Mouse (Mus musculus) c-Kit-positive CD71-negative TER-119-negative erythroid progenitor cells, embryonic 14.5 days (primary cell): Measurements from ENCODE around the gene Abca4.

ENCODE experiments used
- DNase-seq: peaks from one replicate; pipeline ENCODE4 v3.0.0-alpha.2; 2013; ENCODE audit warnings: low read depth

Abca4 gene

GRCm38 (mm10) chr3:122111141-122111981 lies 67.1 kb downstream of the Abca4 start:
- peak; percentile 37 for DNase-seq

GRCm38 (mm10) chr3:122118651-122119214 lies 74.5 kb downstream of the Abca4 start:
- DNase-seq, result no peak

- no peak for DNase-seq
These were observed 75.5 kb downstream of the Abca4 start for GRCm38 (mm10) chr3:122119733-122120132.

DNA sequence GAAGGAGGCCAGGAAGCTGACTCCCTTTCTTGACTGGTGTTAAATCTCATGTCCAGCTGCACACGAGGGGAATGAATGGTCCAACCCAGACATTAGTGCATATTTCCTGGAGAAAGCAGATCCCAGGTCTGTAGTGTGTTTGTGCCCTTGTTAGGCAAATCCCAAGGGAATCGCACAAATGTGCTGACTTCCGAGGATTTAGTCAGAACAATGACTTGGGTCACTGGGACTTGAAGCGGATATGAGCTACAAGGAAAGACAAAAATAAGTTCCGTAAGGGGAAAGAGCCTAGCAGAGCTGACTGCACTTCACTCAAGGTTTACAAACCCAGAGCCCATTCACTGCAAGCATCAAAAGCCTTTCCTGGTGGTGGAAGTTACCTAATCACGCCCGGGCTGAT lies 76.0 kb downstream of the Abca4 start:
- no peak for DNase-seq

DNA sequence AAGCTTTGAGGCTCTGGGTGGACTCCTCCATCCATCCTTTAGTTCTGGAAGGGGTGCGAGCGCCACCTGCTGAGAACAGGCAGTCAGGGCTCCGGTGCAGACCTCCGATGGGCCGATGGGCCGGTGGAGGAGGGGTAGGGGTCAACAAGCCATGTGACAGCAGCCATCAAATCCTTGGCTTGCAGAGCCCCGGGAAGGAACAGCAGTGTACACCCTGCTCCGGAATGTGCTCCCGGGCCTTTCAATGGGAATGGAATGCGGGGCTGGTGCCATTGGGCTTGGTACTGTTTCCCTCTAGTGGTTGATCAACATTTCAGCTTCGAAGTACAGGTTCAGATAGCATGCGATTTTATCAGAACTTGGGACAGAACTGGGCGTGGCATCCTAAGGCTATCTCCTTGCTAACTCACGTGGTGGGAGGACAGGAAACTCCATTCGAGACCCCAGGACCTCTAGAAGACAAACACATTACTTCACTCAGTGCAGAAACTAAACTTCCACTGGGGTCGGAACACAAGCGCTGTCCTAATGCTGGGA lies 78.0 kb downstream of the Abca4 start:
- peak; percentile 71 for DNase-seq

GRCm38 (mm10) chr3:122122838-122123237 lies 78.6 kb downstream of the Abca4 start:
- DNase-seq, result no peak

- DNase-seq, result no peak
These were observed 84.8 kb downstream of the Abca4 start for GRCm38 (mm10) chr3:122128999-122129493.

DNA sequence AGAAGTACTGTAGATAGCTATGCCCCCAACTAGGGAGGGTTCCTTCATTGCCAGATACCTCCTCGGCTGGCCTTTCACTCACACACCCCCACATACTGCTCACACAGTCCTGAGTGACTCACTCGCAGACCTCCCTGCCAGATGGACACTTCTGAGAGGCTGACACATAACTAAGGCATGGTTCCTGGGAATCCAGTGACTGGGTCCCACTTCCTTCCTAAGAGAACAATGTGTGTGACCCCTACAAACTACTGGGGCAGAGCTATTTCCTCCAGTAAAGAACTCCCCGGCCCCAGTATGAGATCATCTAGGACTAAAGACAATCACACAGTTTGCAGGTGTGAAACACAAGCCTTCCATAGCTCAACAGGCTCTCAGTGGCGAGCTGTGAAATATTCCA lies 86.5 kb downstream of the Abca4 start:
- no peak for DNase-seq

DNA sequence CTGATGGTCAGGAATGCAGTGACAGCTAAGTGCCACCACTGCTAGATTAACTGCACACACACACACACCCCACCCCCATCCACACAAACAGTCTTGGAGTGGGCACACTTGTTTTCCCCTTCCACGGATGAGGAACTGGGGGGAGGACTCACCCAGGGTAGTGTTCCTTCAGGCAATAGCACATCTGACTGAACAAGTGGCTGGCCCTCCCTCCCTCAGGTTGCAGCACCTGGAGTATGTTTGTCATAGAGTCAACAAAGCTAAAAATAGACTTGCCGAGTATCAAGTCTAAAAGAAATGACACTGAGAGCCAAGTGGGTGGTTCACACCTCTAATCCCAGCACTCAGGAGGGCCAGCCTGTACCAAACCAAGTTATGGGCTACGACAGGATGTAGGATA lies 87.4 kb downstream of the Abca4 start:
- no peak for DNase-seq

DNA sequence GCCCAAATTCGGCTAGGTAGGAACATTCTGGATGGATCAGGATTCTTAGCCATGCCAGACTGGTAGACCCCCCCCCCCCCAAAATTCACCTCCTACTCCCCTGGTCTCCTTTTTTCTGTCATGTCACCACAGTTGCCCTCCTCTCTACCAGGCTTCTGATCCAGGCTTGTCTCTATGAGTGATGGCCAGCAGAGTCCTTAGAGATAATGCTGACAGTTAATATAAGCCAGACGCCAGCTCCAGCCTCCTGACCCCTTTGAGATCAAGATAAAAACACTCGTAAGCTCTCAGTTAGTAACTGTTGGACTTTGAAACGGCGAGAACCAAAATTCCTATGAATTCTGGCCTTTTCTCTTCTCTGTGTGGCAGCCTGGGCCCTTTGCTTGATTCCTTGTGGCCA lies 89.0 kb downstream of the Abca4 start:
- DNase-seq, result no peak

DNA sequence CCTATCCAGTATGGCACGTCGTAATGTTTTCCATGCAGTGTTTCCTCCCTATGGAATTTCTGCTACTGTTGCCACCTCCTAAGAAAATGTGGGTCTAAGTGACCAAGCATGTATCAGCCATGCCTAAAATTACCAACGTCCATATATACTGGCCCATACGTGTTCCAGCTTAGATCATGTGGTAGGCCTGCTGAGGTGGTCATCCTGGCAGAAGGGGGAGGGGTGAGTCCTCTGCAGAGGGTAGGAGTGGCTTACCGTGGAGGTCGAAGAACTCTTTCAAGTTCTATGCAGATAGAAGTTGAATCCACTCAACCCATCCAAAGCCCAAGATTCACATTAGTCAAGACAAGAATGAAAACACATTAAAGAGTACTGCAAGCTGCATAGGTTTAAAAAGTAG lies 89.6 kb downstream of the Abca4 start:
- DNase-seq, result no peak

- DNase-seq, result peak; percentile 30
These were observed 96.6 kb downstream of the Abca4 start for GRCm38 (mm10) chr3:122140589-122141400.

GRCm38 (mm10) chr3:122142256-122142922 lies 98.1 kb downstream of the Abca4 start:
- DNase-seq, result no peak

DNA sequence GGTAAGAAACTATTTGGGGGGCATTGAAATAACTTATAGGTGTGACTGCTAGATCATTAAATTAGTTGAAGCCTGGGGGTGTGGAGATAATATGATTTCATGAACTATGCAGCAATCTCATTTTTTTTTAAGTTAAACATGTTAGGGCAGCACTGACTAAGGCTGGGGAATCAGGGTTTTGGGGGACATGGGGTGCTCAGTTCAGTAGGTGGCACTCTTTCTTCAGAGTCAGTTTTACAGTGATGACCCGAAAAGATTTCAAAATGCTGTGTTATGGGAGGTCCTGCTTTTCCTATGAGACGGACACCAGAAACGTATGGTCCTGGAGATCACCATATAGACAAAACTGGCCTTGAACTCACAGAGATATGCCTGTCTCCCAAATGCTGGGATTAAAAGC lies 99.2 kb downstream of the Abca4 start:
- no peak for DNase-seq

- DNase-seq, result no peak
These were observed 101.2 kb downstream of the Abca4 start for GRCm38 (mm10) chr3:122145430-122145829.

DNA sequence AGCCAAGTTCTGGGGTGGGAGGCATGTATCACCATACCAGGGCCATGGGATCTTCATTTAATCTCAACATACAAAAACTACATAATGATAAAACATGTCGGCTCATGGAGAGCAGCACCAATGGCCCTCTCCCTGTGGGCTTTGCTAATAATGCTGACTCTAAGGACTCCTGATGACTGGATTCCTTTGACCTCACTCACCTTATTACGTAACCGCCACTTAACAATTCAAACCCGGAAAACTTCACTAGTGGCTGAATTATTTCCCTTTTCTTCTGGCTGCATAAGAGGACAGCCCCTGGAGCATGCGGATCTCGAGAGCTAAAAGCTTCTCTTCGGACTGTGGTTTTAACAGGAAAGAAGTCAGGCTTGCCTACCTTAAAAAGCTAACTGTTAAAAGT lies 106.6 kb downstream of the Abca4 start:
- DNase-seq, result no peak

DNA sequence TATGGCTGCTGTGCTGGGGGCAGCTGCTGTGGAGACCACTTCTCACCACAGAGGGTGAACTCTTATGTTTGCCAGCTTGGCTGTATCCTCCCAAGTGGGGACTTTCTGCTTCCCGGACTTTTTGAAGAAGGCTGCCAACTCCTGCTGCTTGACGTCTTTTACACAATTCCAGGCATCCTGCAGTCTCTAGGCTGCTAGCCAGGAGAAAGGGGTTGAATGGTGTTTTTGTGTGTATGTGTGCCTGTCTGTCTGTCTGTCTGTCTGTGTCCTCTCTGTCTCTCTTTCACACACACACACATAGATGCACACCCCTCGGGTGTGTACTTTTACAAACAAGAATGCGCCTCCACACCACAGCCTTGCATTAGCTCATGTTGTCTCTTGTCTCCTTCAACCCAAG lies 108.2 kb downstream of the Abca4 start:
- DNase-seq, result no peak

DNA sequence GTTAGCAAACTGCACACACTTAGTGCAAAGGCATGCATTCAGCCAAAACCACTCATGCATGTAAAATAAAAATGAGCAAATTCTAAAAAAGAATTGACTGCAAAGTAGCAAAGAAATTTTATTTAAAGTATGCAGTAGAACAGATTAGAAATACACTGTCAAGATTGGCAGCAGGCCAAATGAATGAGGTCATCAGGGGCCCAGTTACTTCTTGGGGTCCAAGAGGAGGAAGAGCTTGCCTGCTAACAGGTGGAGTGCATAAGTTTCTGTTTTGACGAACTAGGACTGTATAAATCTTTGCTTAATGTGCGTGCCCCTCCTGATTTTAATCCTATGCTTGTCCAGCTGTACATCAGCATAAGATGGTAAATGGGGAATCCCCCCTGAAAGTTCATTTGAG lies 109.8 kb downstream of the Abca4 start:
- DNase-seq, result no peak

DNA sequence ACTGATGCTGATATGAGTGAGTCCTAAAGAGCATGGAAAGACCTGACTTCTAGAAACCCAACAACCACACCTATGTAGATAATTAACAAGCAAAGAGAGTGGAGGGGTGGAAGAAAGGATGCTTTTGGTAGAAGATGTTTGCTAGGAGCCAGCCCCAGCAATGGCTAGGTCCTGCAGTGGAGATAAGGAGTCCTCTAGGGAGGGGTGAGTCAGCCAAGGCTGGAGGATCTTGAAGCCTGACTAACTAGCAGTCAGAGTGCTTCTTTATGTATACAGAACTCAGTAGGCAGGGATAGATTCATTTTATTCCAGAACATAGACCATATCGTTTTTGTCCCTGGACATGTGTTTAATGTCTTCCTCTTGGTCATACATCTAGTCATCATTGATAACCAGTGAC lies 115.2 kb downstream of the Abca4 start:
- DNase-seq, result no peak

DNA sequence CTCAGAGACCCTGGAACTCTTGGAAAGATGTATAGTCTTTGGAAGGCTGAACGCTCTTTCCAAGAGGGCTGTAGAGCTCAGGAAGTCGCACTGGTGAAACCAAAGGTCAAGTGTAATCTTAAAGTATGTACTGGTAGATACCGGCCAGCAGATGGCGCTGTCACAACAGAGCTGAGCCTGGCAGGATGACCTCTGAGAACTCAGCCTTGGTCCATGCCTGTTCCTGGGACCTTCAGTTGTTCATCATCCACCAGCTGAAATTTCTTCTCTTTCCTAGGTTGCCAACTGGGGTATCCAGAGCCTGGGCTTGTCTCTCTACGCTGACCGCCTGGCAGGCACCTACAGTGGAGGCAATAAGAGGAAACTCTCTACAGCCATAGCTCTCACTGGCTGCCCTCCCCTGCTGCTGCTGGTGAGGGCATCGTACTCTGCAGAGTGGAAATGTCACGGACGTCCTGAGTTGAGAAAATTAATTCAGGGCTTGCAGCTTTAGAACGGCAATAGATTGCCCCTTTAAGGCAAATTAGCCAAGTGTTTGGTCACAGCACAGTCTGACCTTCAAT lies 125.5 kb downstream of the Abca4 start:
- DNase-seq, result peak; percentile 51

GRCm38 (mm10) chr3:122170621-122171309 lies 126.5 kb downstream of the Abca4 start:
- no peak for DNase-seq
